Comparison of ENCODE assay signal across 26 mouse cellular contexts in the genomic region with DNA sequence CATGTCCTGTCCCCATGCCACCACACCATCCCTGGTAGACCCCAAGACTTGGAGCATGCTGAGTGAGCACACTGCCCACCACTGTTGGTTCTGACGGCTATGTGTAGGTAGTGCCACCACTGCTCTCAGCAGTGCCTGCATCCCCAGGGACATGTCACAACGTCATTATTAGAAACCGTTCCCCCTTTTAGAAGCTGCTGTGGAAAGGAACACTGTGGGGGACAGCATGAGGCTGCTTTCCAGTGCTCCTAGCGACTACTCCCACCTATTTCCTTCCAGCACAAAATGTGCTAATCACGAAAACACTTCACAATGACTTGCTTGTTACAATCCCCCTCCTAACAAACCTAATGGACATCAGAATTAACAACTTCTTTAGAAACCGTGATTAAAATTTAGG. TPM values are rescaled to one million over a fixed set of nuclear protein-coding genes. Genes with fewer than 3 reads are reported as not detected.
A peak's percentile ranks its signal among the peaks of the same experiment; 100 is the strongest.
DNase-seq lines count a peak whose midpoint lies in the region; ATAC-seq and TF ChIP-seq lines count a peak whose summit lies in the region.
"Had no signal": no experiment of that assay in that cellular context is flagged by ENCODE, and none has a peak within 500 bp of the region (broad histone marks: within the 10 kb centered on the region; RNA-seq: fewer than 3 reads in every experiment).

No protein-coding gene starts in this region.

- no peak overlapping the region for H3K4me2 ChIP-seq in kidney, postnatal 0 days (ENCODE audit: low read length)
- no peak overlapping the region for H3K4me2 ChIP-seq in midbrain, embryonic 16.5 days (ENCODE audit: low read length)
- H3K4me2 ChIP-seq in midbrain, embryonic 14.5 days (ENCODE audit: low read length) = no peak overlapping the region
- H3K4me2 ChIP-seq: heart, embryonic 15.5 days; neural tube, embryonic 12.5 days; stomach, embryonic 15.5 days had no signal

- H3K79me2 ChIP-seq in heart, adult 2 months (replicated peaks; ENCODE audit: control insufficient read depth, insufficient read depth, low read length) = peaks cover 9% of the 10 kb centered on the region

- no peak overlapping the region for H3K4me3 ChIP-seq in heart, adult 2 months
- H3K4me3 ChIP-seq in kidney, postnatal 0 days (replicated peaks; ENCODE audit: low read depth, low read length) = no peak overlapping the region
- no peak overlapping the region for H3K4me3 ChIP-seq in midbrain, embryonic 16.5 days (ENCODE audit: low read depth, low read length)
- H3K4me3 ChIP-seq in midbrain, embryonic 14.5 days (replicated peaks; ENCODE audit: low read depth, low read length) = no peak overlapping the region
- H3K4me3 ChIP-seq: embryonic facial prominence, embryonic 10.5 days; heart, embryonic 15.5 days; limb, embryonic 10.5 days; neural tube, embryonic 12.5 days; stomach, embryonic 15.5 days had no signal

- TF ChIP-seq POLR2A in heart, adult 2 months (IDR thresholded peaks at IDR 0.05; ENCODE audit: insufficient read depth, low read depth, low read length) = no peak

- no peaks in the 10 kb centered on the region for H3K9me3 ChIP-seq in kidney, postnatal 0 days (replicated peaks; ENCODE audit: low read length)
- H3K9me3 ChIP-seq in midbrain, embryonic 16.5 days (replicated peaks; ENCODE audit: control insufficient read depth, low read length, poor library complexity, severe bottlenecking) = no peaks in the 10 kb centered on the region
- no peaks in the 10 kb centered on the region for H3K9me3 ChIP-seq in midbrain, embryonic 14.5 days (ENCODE audit: control insufficient read depth, low read length)
- H3K9me3 ChIP-seq: embryonic facial prominence, embryonic 10.5 days; heart, embryonic 15.5 days; limb, embryonic 10.5 days; stomach, embryonic 15.5 days had no signal

- H3K9ac ChIP-seq in heart, adult 2 months (ENCODE audit: low read depth, low read length) = no peak overlapping the region
- no peak overlapping the region for H3K9ac ChIP-seq in kidney, postnatal 0 days (ENCODE audit: low read depth, low read length)
- H3K9ac ChIP-seq in midbrain, embryonic 16.5 days (ENCODE audit: low read depth, low read length) = 0 out of 2 replicates have a peak overlapping the region, but pooled peaks have one; percentile 11
- H3K9ac ChIP-seq in midbrain, embryonic 14.5 days (replicated peaks; ENCODE audit: low read length) = no peak overlapping the region
- H3K9ac ChIP-seq: heart, embryonic 15.5 days; liver, postnatal 0 days; neural tube, embryonic 12.5 days; stomach, embryonic 15.5 days had no signal

- DNase-seq in heart, adult 2 months = no peak
- DNase-seq in heart, postnatal 10 days = no peak
- peak; percentile 22 for DNase-seq in kidney, postnatal 0 days (ENCODE audit: low spot score)
- no peak for DNase-seq in kidney, postnatal 36 days
- no peak for DNase-seq in midbrain, embryonic 14.5 days
- no peak for DNase-seq in lung, postnatal 14 days
- DNase-seq: cerebellum, adult 2 months; gastrocnemius, postnatal 10 days; heart, adult 18-20 months; kidney, adult 11 months; kidney, postnatal 10 days; liver, postnatal 0 days; lung, postnatal 10 days; thymus, adult 18-20 months; thymus, postnatal 4 days had no signal

- peaks cover 8% of the 10 kb centered on the region for H3K36me3 ChIP-seq in heart, adult 2 months (ENCODE audit: control insufficient read depth, insufficient read depth, low read length)
- H3K36me3 ChIP-seq in kidney, postnatal 0 days (ENCODE audit: insufficient read depth, low read length) = no peaks in the 10 kb centered on the region
- peaks cover 4% of the 10 kb centered on the region; the same call in 1 of the 2 replicates for H3K36me3 ChIP-seq in midbrain, embryonic 16.5 days (ENCODE audit: control insufficient read depth, insufficient read depth, low read length)
- no peaks in the 10 kb centered on the region for H3K36me3 ChIP-seq in midbrain, embryonic 14.5 days (ENCODE audit: control insufficient read depth, insufficient read depth, low read length)
- H3K36me3 ChIP-seq: heart, embryonic 15.5 days; neural tube, embryonic 12.5 days; stomach, embryonic 15.5 days had no signal

- H3K27ac ChIP-seq in heart, adult 2 months = peak overlapping the region; percentile 6; the same call in 1 of the 2 replicates
- H3K27ac ChIP-seq in kidney, postnatal 0 days = peak overlapping the region; percentile 9; the same call in 1 of the 2 replicates
- no peak overlapping the region for H3K27ac ChIP-seq in midbrain, embryonic 16.5 days (ENCODE audit: low read length)
- H3K27ac ChIP-seq in midbrain, embryonic 14.5 days (replicated peaks; ENCODE audit: low read depth, low read length) = no peak overlapping the region
- H3K27ac ChIP-seq: embryonic facial prominence, embryonic 10.5 days; heart, embryonic 15.5 days; limb, embryonic 10.5 days; neural tube, embryonic 12.5 days; stomach, embryonic 15.5 days had no signal

- intact Hi-C loops in heart, adult 2 months (cut with DNase I) = no loop called here
- intact Hi-C loops in heart, postnatal 10 days (cut with DNase I) = no loop called here

- TF ChIP-seq CTCF in heart, adult 2 months (IDR thresholded peaks at IDR 0.05) = no peak
- TF ChIP-seq CTCF in kidney, postnatal 0 days (IDR thresholded peaks at IDR 0.05; ENCODE audit: low read depth) = no peak

- peaks cover 11% of the 10 kb centered on the region for H3K4me1 ChIP-seq in heart, adult 2 months (ENCODE audit: control insufficient read depth, insufficient read depth, low read length)
- H3K4me1 ChIP-seq in kidney, postnatal 0 days (replicated peaks; ENCODE audit: insufficient read depth, low read length) = peaks cover 6% of the 10 kb centered on the region; the same call in 1 of the 2 replicates
- peaks cover 8% of the 10 kb centered on the region for H3K4me1 ChIP-seq in midbrain, embryonic 16.5 days (ENCODE audit: control insufficient read depth, insufficient read depth, low read length)
- H3K4me1 ChIP-seq in midbrain, embryonic 14.5 days (ENCODE audit: control insufficient read depth, insufficient read depth, low read length) = no peaks in the 10 kb centered on the region
- H3K4me1 ChIP-seq: limb, embryonic 10.5 days had no signal

- no peak for TF ChIP-seq EP300 in heart, adult 2 months (IDR thresholded peaks at IDR 0.05; ENCODE audit: insufficient read depth, low read depth, low read length)

- ATAC-seq in kidney, postnatal 0 days (replicated peaks; ENCODE audit: low FRiP score, low read depth) = no peak
- ATAC-seq in midbrain, embryonic 16.5 days = no peak
- no peak for ATAC-seq in midbrain, embryonic 14.5 days (ENCODE audit: low FRiP score, low TSS enrichment)
- ATAC-seq in megakaryocyte progenitor cell, adult 5-6 weeks (replicated peaks; ENCODE audit: poor library complexity) = peak; percentile 34
- ATAC-seq: liver, postnatal 0 days had no signal

- WGBS in heart, adult 2 months = 20% methylated on average over 6 of the region's 6 CpGs
- 41% methylated on average over 6 of the region's 6 CpGs for WGBS in kidney, postnatal 0 days
- WGBS in midbrain, embryonic 16.5 days = 56% methylated on average over 6 of the region's 6 CpGs
- 65% methylated on average over 6 of the region's 6 CpGs for WGBS in midbrain, embryonic 14.5 days

- no peaks in the 10 kb centered on the region for H3K27me3 ChIP-seq in heart, adult 2 months (ENCODE audit: control insufficient read depth, insufficient read depth, low read length)
- H3K27me3 ChIP-seq in kidney, postnatal 0 days (ENCODE audit: insufficient read depth, low read length) = no peaks in the 10 kb centered on the region
- no peaks in the 10 kb centered on the region for H3K27me3 ChIP-seq in midbrain, embryonic 16.5 days (ENCODE audit: control insufficient read depth, insufficient read depth, low read depth, low read length)
- H3K27me3 ChIP-seq in midbrain, embryonic 14.5 days (ENCODE audit: control insufficient read depth, insufficient read depth, low read length) = no peaks in the 10 kb centered on the region
- H3K27me3 ChIP-seq: heart, embryonic 15.5 days; neural tube, embryonic 12.5 days; stomach, embryonic 15.5 days had no signal

RNA-seq across cellular contexts. Expression of gene Cbl, which starts 7.9 kb away (rescaled TPM):
- total RNA-seq in heart, adult 2 months (2021) = 10 to 100 TPM; 17.8 to 18.7 TPM
- 5.0 and 11.8 TPM in 2 replicates for polyA plus RNA-seq in heart, adult 2 months (2012; rRNA removed)
- 10 to 100 TPM; 30.9 to 31.3 TPM for total RNA-seq in heart, postnatal 10 days (2021)
- polyA plus RNA-seq in kidney, postnatal 0 days (2015; fragmentation: Nextera tagmentation; extraction: Ambion mirVana) = 9.9 and 10.4 TPM in 2 replicates
- 21.7 and 26.5 TPM in 2 replicates for polyA plus RNA-seq in midbrain, embryonic 16.5 days (2015; fragmentation: Nextera tagmentation; extraction: Ambion mirVana)
- 20.1 and 27.6 TPM in 2 replicates for polyA plus RNA-seq in midbrain, embryonic 14.5 days (2014; fragmentation: Nextera tagmentation; extraction: Ambion mirVana)
- total RNA-seq in megakaryocyte progenitor cell, adult 5-6 weeks (2015) = 106 and 109 TPM in 2 replicates
- 28.9 and 45.7 TPM in 2 replicates for total RNA-seq in megakaryocyte progenitor cell, adult 5-6 weeks (2017)

RNA-seq across cellular contexts. Expression of gene Ccdc153, which starts 14.5 kb away (rescaled TPM):
- not detected for total RNA-seq in heart, adult 2 months (2021)
- polyA plus RNA-seq in heart, adult 2 months (2012; rRNA removed) = 1.6 TPM in 1 of 2 replicates, not detected in the other
- not detected for total RNA-seq in heart, postnatal 10 days (2021)
- not detected in 2 replicates for polyA plus RNA-seq in kidney, postnatal 0 days (2015; fragmentation: Nextera tagmentation; extraction: Ambion mirVana)
- polyA plus RNA-seq in midbrain, embryonic 16.5 days (2015; fragmentation: Nextera tagmentation; extraction: Ambion mirVana) = 1.5 TPM in 1 of 2 replicates, not detected in the other
- not detected in 2 replicates for polyA plus RNA-seq in midbrain, embryonic 14.5 days (2014; fragmentation: Nextera tagmentation; extraction: Ambion mirVana)
- not detected in 2 replicates for total RNA-seq in megakaryocyte progenitor cell, adult 5-6 weeks (2015)
- not detected in 2 replicates for total RNA-seq in megakaryocyte progenitor cell, adult 5-6 weeks (2017)
- total RNA-seq: gastrocnemius, postnatal 10 days; liver, adult 2 months had no signal
- polyA plus RNA-seq: embryonic facial prominence, embryonic 10.5 days; forebrain, embryonic 11.5 days; limb, embryonic 10.5 days; liver, adult 2 months; liver, postnatal 0 days; neural tube, embryonic 12.5 days; spleen, adult 2 months had no signal

RNA-seq across cellular contexts. Expression of gene Pdzd3, which starts 25.3 kb away (rescaled TPM):
- 1 to 10 TPM; 3.4 to 4.2 TPM for total RNA-seq in heart, adult 2 months (2021)
- 1.7 and 3.3 TPM in 2 replicates for polyA plus RNA-seq in heart, adult 2 months (2012; rRNA removed)
- total RNA-seq in heart, postnatal 10 days (2021) = 1 to 10 TPM; 2.3 to 3.3 TPM
- polyA plus RNA-seq in kidney, postnatal 0 days (2015; fragmentation: Nextera tagmentation; extraction: Ambion mirVana) = 16.0 and 16.7 TPM in 2 replicates
- polyA plus RNA-seq in midbrain, embryonic 16.5 days (2015; fragmentation: Nextera tagmentation; extraction: Ambion mirVana) = 0.72 and 0.82 TPM in 2 replicates
- polyA plus RNA-seq in midbrain, embryonic 14.5 days (2014; fragmentation: Nextera tagmentation; extraction: Ambion mirVana) = 0.49 and 0.57 TPM in 2 replicates
- total RNA-seq in megakaryocyte progenitor cell, adult 5-6 weeks (2015) = 0.35 and 0.54 TPM in 2 replicates
- not detected in 2 replicates for total RNA-seq in megakaryocyte progenitor cell, adult 5-6 weeks (2017)
- total RNA-seq: adrenal gland, adult 18-20 months; liver, adult 2 months had no signal
- polyA plus RNA-seq: embryonic facial prominence, embryonic 10.5 days; limb, embryonic 10.5 days; liver, adult 2 months; liver, postnatal 0 days had no signal

RNA-seq across cellular contexts. Expression of gene Nlrx1, which starts 42.4 kb away (rescaled TPM):
- total RNA-seq in heart, adult 2 months (2021) = 10 to 100 TPM; 20.3 to 21.7 TPM
- polyA plus RNA-seq in heart, adult 2 months (2012; rRNA removed) = 16.1 and 19.0 TPM in 2 replicates
- 10 to 100 TPM; 14.9 to 18.3 TPM for total RNA-seq in heart, postnatal 10 days (2021)
- 6.8 and 7.2 TPM in 2 replicates for polyA plus RNA-seq in kidney, postnatal 0 days (2015; fragmentation: Nextera tagmentation; extraction: Ambion mirVana)
- 5.1 and 6.1 TPM in 2 replicates for polyA plus RNA-seq in midbrain, embryonic 16.5 days (2015; fragmentation: Nextera tagmentation; extraction: Ambion mirVana)
- 3.7 and 3.9 TPM in 2 replicates for polyA plus RNA-seq in midbrain, embryonic 14.5 days (2014; fragmentation: Nextera tagmentation; extraction: Ambion mirVana)
- total RNA-seq in megakaryocyte progenitor cell, adult 5-6 weeks (2015) = 4.1 and 4.7 TPM in 2 replicates
- 3.4 and 8.3 TPM in 2 replicates for total RNA-seq in megakaryocyte progenitor cell, adult 5-6 weeks (2017)

Comparison
In these comparisons a context has a peak if more than half of its experiments do, and no peak if none do; other contexts are left out.
1. H3K27ac ChIP-seq: peak in heart, adult 2 months (single experiment) and kidney, postnatal 0 days (single experiment); none in midbrain, embryonic 16.5 days (single experiment) and midbrain, embryonic 14.5 days (single experiment).